Mouse (Mus musculus): Measurements from ENCODE around the gene Mrps26. TPM values are rescaled to one million over a fixed set of nuclear protein-coding genes. Genes with fewer than 3 reads are reported as not detected.

Mrps26 gene
- total RNA-seq, 2 experiments from 2014 or later: 72.2 to 73.0 TPM

Small RNAs within 50 kb of the gene (microRNA-seq; reads per million reads assigned to microRNA genes)
- gene Gm23876: not detected

Other genes starting within 250 kb of the Mrps26 start
- 10 to 100 TPM; 18.1 to 22.0 TPM for gene Cpxm1, start 166.2 kb upstream of the Mrps26 start, total RNA-seq (2021)
- not detected for gene Gm28372, start 158.5 kb upstream of the Mrps26 start, total RNA-seq (2021)
- not detected for gene 1700020A23Rik, start 158.5 kb upstream of the Mrps26 start, total RNA-seq (2021)
- gene Tmem239, start 157.3 kb upstream of the Mrps26 start, total RNA-seq (2021): not detected
- gene Vps16, start 139.4 kb upstream of the Mrps26 start, total RNA-seq (2021): 10 to 100 TPM; 93.9 to 96.3 TPM
- 10 to 100 TPM; 15.7 to 16.8 TPM for gene Pced1a, start 139.0 kb upstream of the Mrps26 start, total RNA-seq (2021)
- gene Ptpra, start 113.5 kb upstream of the Mrps26 start, total RNA-seq (2021): 100 to 1,000 TPM; 128 to 133 TPM
- not detected for gene Oxt, start 12.4 kb downstream of the Mrps26 start, total RNA-seq (2021)
- gene Avp, start 18.8 kb downstream of the Mrps26 start, total RNA-seq (2021): not detected
- gene Fastkd5, start 66.3 kb downstream of the Mrps26 start, total RNA-seq (2021): 10 to 100 TPM in 1 of 2 experiments, 1 to 10 TPM in 1; 9.6 to 10.3 TPM
- 10 to 100 TPM in 1 of 2 experiments, 1 to 10 TPM in 1; 9.1 to 10.3 TPM for gene Ubox5, start 66.3 kb downstream of the Mrps26 start, total RNA-seq (2021)
- gene Lzts3, start 79.1 kb downstream of the Mrps26 start, total RNA-seq (2021): 10 to 100 TPM; 13.5 to 22.5 TPM
- 100 to 1,000 TPM; 140 to 154 TPM for gene Ddrgk1, start 100.9 kb downstream of the Mrps26 start, total RNA-seq (2021)
- 10 to 100 TPM; 34.1 to 40.9 TPM for gene Itpa, start 103.9 kb downstream of the Mrps26 start, total RNA-seq (2021)
- 1 to 10 TPM; 2.3 to 3.6 TPM for gene Slc4a11, start 133.8 kb downstream of the Mrps26 start, total RNA-seq (2021)